Mouse (Mus musculus) regulatory T cell (primary cell): Measurements from ENCODE around the gene Spib.

Source experiments
- in situ Hi-C: fragments of 300-600 bp; cut with MboI, MseI; formaldehyde crosslinking; loops from one replicate; pipeline ENCODE4 v1.15.1; 2025; ENCODE audit warnings: high pct_unique_total_duplicates

Gene Spib

GRCm38 (mm10) chr7:44527483-44528398 is 4.1 kb downstream of the Spib start:
- in situ Hi-C loops: no loop called here

DNA sequence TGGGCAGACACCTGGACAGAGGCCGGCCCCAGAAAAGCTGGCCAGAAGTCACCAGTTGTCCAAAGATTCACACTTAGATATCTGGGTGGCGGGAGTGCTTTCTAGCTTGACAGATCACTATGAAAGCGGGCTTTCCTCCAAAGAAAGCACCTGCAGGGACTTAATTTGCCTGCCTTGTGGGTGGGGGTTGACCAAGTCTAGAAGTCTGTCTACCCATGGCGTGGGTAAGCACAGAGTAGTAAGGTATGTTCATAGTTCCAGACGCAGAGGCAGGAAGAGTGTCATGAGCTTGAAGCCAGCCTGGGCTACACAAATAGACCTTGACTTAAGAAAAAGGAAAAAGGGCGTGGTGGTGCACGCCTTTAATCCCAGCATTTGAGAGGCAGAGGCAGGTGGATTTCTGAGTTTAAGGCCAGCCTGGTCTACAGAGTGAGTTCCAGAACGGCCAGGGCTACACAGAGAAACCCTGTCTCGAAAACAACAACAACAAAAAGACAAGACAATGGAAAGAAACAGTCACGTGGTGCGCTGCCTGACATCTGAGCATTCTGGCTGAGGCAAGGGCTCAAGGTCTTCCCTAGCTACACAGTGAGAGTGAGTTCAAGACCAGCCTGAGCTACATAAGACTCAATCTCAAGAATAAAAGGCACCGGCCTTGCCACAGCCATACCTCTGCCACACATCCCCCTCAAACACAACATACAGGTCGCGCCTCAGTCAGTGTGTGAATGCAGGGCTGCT is 5.3 kb downstream of the Spib start:
- in situ Hi-C loops: no loop called here

- in situ Hi-C loops: no loop called here
Observed at GRCm38 (mm10) chr7:44525126-44525832, 6.6 kb downstream of the Spib start.

DNA sequence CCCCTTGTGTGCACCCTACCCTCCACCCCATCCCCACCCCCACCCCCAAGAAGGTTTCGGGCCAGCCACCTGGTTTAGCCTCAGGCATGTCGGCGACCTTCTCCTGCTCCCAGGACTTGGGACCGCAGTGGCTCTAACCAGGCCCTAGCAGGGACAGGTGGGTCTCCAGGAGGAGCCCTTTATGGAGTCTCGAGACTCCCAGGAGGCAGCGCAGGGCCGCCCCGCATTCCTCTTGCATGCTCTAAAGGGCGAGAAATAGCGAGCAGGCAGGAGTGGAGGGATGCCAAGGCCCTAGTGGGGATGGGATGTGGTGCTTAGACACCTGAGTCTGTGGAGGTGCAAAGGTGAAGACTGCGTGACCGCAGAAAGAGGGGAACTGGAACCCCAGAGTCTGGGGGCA is 7.4 kb downstream of the Spib start, which contains the start of gene Mybpc2:
Gene Mybpc2 (minus strand): TSS at position 155 of the 400 bp plus-strand sequence.
- in situ Hi-C loops: no loop called here

DNA sequence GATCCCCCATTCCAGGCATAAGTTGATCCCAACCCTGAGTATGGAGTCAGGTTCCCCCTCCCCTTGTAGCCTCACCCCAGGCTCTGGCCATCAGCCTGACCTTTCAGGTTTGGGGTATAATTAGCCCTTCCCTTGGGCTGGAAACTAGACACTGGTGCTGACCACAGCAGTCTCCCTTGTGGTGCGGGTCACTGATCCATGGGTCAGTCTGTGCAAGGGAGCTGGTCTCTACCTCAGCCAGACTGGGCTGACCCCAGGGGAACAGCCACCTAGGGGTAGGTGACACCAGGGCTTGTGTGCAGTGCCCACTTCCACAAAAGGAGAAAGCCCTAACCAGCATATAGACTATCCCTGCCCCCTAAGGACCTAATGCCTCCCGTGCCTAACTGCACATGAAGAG is 8.8 kb downstream of the Spib start:
- in situ Hi-C loops: no loop called here

DNA sequence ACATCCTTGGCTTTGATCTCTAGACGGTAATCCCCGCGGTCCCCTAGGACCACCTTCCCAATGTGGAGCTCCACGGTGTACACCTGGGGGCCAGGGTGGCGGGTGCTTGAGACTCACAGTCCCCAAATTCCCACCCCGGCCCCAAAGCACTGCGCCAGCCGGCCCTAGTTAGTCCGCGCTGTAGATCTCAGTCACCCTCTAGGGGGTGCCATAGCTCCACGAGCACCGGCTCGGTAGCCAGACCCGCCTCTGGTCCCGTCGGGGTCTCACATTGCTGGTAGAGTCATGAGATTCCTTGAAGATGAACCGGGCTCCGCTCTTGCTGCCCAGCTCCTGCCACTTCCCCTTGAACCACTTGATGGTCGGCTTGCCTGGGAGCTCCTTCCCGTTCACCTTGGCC is 10.2 kb downstream of the Spib start:
- in situ Hi-C loops: no loop called here

- in situ Hi-C loops: no loop called here
Observed at GRCm38 (mm10) chr7:44520990-44521389, 10.9 kb downstream of the Spib start.

DNA sequence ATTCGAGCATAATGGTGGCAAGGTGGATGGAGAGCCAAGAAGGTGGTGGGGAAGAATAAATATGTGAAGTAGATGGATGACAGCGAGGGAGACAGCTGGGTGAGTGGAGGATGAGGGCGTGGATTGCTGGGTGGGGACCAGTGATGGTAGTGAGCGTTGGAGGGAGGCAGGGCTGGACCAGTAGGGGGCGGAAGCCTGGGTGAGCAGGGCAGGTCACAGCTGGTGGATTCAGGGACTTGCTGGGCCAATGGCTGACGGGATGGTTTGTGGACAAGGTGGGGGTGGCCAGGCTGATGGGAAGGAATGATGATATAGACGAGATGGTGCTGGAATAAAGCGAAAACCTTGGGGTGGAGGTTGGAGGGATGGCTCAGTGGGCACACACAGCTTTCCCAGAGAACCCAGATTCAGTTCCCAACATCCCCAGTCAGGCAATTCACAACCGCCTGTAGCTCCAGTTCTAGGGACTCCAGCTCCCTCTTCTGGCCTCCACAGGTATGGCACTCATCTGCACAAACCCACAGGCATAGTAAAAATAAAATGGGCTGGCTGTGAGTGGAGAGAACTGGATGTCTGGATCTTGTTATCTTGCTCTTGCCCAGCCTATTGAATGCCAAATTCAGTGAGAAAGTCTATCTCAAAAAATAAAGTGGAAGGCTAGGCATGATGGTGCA is 12.5 kb downstream of the Spib start:
- in situ Hi-C loops: no loop called here

DNA sequence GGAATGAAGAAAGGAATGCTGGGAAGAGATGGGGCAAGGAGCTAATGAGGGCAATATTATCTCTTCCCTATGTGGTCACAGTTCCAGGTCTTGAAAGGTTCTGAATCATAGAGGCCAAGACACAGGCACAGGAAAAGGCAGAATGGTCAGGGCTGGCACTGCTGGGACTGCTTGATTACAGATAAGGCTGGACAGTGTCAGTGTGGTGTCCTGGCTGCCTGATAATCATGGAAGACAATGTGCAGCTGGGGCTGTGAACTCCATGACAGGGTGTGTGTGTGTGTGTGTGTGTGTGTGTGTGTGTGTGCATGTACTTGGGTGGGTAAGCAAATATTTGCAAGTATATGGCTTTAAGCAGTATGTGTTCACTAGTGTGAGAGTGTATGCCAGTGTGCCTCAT is 24.4 kb downstream of the Spib start:
- in situ Hi-C loops: no loop called here

DNA sequence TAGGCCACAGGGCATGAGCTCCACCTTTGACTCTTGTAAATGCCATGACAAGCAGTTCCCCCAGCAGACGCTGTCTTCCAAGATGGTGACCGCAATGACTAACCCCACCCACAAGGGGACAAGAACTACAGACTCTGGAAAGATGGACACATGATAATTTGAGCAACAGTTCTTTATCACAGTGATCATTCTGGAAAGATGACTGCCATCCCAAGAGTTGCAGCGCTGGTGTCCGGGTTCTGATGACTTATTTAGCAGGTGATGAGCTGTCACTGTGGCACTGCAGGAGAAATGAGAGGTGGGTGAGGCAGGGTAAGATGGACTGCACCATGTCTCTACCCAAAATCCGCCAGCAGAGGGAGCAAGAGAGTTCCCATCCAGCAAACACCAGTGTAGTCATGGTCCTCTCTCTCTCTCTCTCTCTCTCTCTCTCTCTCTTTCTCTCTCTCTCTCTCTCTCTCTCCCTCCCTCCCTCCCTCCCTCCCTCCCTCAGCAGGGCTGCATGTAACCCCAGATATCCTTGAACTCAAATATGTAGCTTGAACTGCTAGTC is 30.2 kb downstream of the Spib start:
- in situ Hi-C loops: no loop called here

DNA sequence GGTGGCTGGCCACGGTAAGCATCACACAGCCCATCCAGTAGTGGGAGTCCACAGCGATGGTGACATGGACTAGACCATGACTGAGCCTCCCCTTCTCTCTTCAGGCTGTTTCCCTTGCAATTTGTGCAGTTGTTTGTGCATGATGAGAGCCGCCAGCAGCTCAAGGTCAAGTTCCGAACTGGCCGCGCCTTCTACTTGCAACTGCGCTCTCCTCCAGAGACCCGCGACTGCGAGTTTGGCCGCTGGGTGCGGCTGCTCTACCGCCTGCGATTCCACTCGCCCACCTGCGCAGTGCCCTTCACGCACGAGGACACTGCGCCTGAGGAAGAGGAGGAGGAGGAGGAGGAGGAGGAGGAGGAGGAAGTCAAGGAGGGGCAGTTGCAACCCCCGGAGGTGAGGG is 31.8 kb downstream of the Spib start:
- in situ Hi-C loops: no loop called here

DNA sequence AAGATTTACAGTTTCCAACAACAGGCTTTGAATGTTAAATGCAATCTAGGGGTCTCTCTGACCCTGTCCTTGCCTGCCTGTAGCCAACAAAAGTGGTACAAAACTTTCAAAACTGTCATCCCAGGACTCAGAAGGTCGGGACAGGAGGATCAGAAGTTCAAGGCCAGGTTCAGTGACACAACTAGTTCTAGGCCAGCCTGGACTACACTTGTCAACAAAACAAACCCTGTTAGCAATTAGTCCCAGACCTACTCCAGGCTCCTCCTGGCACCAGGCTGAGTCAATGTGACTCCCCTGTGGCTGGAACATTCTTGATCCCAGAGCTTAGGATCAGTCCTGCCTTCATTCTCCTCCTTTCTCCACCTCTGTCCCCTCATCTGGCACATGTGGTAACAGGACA is 32.9 kb downstream of the Spib start:
- in situ Hi-C loops: no loop called here

GRCm38 (mm10) chr7:44497361-44498055 is 34.4 kb downstream of the Spib start:
- in situ Hi-C loops: no loop called here

GRCm38 (mm10) chr7:44496771-44497109 is 35.1 kb downstream of the Spib start:
- in situ Hi-C loops: no loop called here

DNA sequence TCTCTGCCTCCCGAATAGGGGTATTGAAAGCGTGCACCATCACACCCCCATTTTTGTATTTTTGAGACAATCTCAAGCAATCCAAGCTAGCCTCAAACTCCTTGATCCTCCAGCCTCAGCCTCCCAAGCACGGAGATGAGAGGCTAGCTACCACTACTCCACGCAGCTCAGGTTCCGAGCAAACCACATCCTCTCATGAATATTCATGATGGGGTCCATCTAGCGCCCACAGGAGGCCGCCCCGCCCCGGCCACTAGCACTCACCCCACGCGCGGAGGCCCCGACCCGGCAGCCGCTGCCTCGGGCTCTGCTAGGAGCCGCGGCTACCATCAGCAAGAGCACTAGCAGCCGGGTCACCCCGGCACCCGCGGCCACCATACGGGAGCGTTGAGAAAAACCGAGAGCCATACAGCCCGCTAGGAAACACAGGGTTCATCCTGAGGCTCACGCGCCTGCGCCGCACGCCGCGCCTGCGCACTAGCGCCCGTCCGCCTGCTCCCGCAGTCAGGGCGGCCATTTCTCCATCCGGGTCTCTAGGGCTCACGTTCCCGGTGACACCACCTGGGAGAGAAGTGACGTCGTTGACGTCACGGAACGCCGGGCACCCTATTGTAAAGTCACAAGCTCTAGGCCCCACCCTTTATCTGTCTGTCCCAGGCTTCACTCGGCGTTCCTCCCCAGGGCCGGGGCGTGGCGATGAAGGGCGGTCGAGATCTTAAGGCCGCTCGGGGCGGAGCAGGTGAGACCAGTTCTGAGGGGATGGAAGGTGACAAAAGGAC is 35.7 kb downstream of the Spib start, which contains the start of the genes Emc10 and Fam71e1:
Gene Emc10 (minus strand): TSS at position 538 of the 779 bp plus-strand sequence.
Gene Fam71e1 (plus strand): TSS at position 590 of the 779 bp plus-strand sequence.
- in situ Hi-C loops: no loop called here

GRCm38 (mm10) chr7:44495086-44495485 is 36.8 kb downstream of the Spib start:
- in situ Hi-C loops: no loop called here

- in situ Hi-C loops: no loop called here
Observed at GRCm38 (mm10) chr7:44494681-44495080, 37.2 kb downstream of the Spib start.

DNA sequence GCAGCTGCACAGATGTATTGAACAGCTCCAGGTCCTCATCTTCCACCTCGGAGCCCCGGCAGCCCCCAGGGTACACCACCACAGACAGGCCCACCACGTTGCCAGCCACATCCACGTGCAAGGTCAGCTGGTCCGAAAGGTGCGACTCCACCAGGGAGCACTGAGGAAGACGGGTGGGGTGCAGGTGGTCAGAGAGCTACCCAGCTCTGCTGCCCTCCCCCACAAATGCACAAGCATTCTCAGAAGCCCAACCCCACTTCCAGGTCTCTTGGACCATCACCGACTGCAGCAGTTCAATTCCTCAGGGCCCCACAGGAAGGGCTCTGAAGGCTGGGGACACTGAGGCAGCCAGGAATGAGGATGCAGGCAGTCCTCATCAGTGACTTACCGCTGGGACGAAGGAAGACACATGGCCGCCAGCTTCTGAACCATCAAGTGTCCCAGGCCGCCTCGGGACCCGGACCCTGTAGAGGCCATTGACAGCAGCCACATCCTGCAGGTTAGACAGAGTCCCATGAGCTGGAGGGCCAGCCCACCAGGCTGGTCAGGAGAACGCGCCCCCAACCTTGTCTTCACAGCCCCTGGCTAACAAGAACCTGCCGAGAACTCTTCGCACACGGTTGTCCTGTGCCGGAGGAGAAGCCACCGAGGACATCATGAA is 39.6 kb downstream of the Spib start:
- in situ Hi-C loops: no loop called here

- in situ Hi-C loops: no loop called here
Observed at GRCm38 (mm10) chr7:44491391-44491790, 40.5 kb downstream of the Spib start.
